Mouse (Mus musculus) layer of hippocampus, adult 18-20 months (tissue): Measurements from ENCODE around the gene Aqp6. TPM values are rescaled to one million over a fixed set of nuclear protein-coding genes. Genes with fewer than 3 reads are reported as not detected.

Source experiments
- DNase-seq, 2 experiments: peaks; one replicate each; pipeline ENCODE4 v3.0.0; 2022; ENCODE audit warnings: low spot score in 2 of 2
- total RNA-seq, 2 experiments: library from RNA; stranded (reverse); gene quantifications; 2 replicates each; pipeline ENCODE4 v1.2.3; 2021

Aqp6 gene
- total RNA-seq, 2 experiments from 2014 or later, result not detected

DNA sequence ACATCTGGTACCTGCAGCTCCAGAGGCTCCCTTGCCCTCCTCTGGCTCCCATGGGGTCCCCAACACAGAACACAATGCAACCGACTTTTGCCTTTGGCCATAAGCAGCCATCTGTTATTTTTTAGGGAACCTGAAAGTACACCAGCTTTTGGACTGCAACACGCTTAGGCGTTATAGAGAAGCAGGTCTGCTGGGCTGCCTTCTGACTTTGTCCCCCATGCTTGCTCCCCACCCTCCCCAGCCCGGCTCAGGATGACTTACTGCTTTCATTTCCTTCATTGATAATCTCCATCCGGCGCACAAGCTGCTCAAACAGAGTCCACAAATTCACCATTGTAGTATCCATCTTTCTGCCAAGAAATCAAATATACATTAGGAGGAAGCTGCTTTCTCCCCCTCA, 41.4 kb downstream of the Aqp6 start:
- no peak for DNase-seq

DNA sequence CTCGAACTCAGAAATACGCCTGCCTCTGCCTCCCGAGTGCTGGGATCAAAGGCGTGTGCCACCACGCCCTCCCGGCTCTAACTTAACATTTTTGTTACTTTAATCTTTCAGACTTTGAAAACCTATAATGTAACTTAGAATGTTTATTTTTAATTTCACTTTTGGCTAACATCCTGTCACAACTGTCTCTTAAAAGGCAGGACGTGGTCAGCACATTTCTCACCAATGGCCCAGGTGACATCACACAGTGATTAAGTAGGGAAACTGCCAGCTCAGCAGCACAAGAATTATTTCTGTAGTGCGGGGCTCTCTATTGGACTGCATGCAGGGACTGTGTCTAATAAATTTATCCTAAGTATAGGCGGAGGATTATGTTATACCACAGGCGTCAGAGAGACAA, 42.6 kb downstream of the Aqp6 start:
- no peak for DNase-seq

DNA sequence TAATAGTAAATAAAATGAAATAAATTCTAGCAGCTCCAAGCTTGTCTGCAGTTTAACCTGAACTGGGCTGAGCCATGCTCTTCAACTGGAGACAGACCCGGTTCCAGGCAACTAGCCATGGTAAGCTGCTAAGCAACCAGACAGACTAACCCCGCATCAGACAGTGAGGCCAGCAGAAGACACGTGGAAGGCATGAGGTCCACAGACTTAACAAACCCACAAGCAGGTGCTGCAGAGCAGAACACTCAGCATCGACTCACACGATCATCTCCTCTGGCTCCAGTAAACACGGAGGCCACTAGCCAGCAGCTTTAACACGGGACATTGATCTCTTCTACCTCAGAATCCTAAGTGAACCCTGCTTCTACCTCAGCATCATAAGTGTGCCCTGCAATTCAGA, 43.6 kb downstream of the Aqp6 start:
- peak; percentile 32 to 35 for DNase-seq

DNA sequence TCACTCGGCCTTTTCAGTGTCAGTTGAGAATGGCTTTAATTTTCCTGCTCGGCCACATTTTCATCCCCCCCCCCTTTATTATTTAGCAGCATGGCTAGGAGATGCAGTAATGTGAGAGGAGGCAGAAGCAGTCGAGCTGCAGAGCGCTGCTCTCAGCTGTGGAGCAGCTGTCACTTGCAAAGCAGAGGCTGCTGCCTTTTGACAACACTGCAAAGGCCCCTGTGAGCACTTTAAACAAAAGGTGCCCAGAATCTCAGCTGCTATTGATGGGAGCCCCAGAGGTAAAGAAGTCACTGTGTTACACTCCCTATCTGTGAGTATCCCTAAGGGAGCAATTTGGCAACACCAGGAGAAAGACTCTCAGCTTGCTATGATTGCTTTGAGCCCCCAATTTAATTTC, 47.1 kb downstream of the Aqp6 start:
- DNase-seq, result no peak

DNA sequence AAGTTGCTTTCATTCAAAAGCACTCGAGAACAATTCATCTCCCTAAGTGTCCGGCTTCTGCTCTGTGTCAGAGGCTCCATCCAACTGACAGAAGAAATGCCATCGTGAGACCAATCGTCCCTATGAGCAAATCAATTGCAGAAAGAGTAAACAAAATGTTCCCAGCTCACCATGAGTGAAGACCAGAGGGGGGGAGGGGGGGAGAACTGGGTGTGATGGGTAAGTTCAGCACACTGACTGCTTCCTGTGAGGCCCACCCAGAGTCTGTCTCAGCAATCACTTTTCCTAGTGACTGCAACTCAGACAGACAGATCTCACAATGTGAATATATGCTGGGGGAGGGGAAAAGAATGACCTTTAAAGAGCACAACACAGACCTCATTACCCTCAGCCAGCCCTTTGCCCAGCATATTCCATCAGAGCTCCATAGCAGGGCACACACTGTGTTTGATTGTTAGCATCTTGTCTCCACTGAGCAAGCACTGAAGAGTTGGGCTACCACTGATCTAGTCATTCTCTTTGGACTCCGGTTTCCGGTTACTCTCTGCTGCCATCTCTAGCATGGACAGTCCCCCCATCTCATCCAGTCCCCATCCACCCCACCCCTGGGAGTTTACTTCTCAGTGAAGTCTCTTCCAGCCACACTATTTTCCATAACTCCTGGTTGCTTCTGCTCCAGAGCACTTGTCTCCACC, 48.0 kb downstream of the Aqp6 start:
- no peak for DNase-seq

DNA sequence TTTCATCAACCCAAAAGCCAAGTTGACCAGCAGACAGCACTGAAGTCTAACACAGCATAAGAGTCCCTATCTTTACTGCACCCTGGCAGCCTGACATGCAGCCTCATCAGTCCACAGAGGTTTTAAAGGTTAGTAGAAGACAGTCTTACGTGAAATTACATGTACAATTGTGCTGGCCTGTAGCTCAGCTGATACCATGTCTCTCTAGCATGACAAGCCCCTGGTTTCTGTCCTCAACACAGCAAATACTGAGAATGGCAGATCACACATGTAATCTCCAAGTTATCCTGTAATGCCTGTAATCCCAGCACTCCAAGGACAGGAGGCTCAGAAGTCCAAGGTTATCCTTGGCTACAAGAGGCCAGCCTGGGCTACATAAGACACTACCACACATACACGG, 49.1 kb downstream of the Aqp6 start:
- no peak for DNase-seq

DNA sequence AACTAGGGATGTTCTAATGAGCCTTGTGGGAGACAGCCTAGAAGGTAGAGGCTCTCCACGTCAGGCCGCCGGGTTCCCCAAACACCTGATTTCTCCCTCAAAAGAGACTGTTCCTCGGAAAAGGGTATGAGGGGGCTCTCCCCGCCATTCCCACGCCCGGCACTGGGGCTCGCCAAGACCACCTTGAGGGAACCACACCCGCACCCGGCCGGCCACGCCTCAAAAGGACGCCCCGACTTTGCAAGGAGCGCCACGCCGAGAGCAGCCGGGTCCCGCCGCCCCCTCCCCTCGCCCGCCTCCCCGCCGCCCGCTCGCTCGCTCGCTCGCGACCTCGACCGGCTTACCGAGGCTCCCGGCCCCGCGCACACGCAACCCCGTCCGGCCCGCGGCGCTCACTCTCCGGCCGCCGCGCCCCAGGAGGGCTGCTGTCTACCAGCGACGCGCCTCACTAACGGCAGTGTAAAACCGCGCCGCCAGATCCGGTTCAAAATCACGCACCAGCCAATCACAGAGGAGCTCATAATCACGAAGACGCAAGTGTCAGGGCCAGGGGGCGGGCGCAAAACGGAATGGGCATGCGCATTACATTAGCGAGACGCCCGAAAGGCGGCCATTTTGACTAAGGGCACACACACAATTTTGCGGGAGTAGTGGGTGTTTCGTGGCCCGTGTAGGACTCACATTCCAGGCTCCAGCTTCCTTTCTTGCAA, 50.1 kb downstream of the Aqp6 start, which contains the start of gene Racgap1:
Racgap1 (minus strand) TSS at position 494 of the 710 bp plus-strand sequence.
- DNase-seq, result peak; percentile 91 to 98

DNA sequence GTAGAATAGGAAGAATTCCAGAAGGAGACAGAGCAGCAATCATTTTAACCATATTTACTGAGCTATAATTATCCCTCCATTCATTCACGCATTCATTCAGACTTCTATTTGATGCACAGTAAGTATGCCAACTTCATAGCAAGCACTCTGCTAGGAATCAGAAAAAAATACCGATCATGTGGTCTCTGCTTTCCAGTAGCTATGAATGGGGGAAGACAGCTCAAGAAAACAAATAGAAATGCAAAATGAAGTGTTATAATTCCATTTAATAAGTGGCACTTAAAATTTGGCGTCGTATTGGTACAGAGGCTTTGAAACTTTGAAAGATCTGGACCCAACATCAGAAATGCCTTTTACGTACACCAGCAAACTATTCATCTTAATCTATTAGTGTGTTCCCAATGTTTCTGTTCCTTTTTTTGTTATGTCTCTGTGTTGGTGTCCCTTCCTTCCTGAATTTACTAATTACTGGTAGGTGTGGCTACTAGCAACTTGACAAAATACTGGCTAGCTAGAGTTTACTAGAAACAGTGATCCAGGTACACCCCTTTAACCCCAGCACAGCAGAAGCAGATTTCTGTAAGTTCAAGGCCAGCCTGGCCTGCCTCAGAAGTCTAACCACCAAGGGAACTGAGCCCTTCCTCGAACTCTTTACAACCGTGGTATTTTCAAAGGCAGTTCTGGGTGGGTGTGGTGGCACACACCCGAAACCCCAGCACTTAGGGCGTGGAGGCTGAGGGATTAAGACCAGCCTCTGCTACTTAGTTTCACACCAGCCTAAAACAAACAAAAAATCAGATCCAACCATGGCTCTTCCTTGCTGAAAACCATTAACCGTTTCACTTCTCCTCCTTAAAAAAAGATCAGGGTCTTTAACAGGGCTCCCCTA, 51.0 kb downstream of the Aqp6 start:
- no peak for DNase-seq

DNA sequence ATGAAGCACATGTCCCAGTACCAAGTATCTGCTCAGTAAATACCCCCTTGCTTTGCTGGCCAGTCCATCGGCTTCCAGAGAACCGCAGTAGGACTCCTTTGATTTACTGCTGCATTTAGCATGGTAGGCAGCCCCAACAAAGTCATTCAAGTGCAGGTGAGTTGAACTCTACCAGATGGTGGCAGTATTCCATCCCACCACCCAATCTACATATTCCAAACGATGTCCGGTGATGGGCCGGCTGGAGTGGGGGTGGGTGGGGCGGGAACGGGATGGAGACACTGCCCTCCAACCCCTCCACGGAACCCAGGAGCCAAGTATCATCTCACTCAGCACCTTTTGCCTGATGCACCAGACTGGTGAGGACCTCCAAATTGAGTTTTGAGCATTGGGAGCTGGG, 52.1 kb downstream of the Aqp6 start:
- DNase-seq, result no peak

DNA sequence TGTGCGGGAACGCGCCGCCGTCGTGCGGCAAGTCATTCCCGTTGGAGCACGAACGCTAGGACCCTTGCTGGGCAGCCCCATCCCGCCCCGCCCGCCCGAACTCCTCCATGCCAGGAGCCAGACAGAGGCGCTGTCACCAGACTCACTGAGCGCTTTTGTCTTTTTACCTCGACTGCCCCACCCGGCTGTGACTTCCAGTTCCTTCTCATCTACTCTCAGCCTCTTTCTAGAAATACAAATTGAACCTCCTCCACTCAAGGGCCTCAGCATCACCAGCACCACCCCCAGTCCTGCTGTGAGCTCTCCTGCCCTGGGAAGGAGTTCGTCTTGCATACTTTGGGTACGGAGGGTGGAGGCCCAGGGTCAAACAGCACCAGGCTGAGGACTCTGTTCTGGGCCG, 52.7 kb downstream of the Aqp6 start:
- no peak for DNase-seq

Other genes starting within 250 kb of the Aqp6 start
- 1 to 10 TPM; 7.1 to 8.8 TPM for gene Fmnl3, start 230.9 kb upstream of the Aqp6 start, total RNA-seq
- gene Tmbim6, start 208.5 kb upstream of the Aqp6 start, total RNA-seq, result 100 to 1,000 TPM; 359 to 374 TPM
- gene Nckap5l, start 143.7 kb upstream of the Aqp6 start, total RNA-seq, result 10 to 100 TPM; 15.8 to 16.5 TPM
- 1 to 10 TPM; 5.0 TPM for gene Bcdin3d, start 126.7 kb upstream of the Aqp6 start, total RNA-seq
- 100 to 1,000 TPM; 421 to 452 TPM for gene Faim2, start 73.2 kb upstream of the Aqp6 start, total RNA-seq
- gene Aqp2, start 22.3 kb upstream of the Aqp6 start, total RNA-seq, result not detected
- not detected for gene Aqp5, start 10.6 kb upstream of the Aqp6 start, total RNA-seq
- gene Racgap1, start 50.3 kb downstream of the Aqp6 start, total RNA-seq, result 1 to 10 TPM; 3.8 to 6.8 TPM
- 10 to 100 TPM; 29.6 to 36.9 TPM for gene Asic1, start 69.0 kb downstream of the Aqp6 start, total RNA-seq
- 100 to 1,000 TPM; 108 to 109 TPM for gene Smarcd1, start 100.7 kb downstream of the Aqp6 start, total RNA-seq
- 1 to 10 TPM; 5.0 to 8.7 TPM for gene Gm17349, start 104.1 kb downstream of the Aqp6 start, total RNA-seq
- gene Gpd1, start 116.1 kb downstream of the Aqp6 start, total RNA-seq, result 100 to 1,000 TPM; 130 to 153 TPM
- 100 to 1,000 TPM; 123 to 127 TPM for gene Cox14, start 124.2 kb downstream of the Aqp6 start, total RNA-seq
- 10 to 100 TPM; 26.4 to 29.7 TPM for gene Cers5, start 171.5 kb downstream of the Aqp6 start, total RNA-seq